Mouse (Mus musculus): ENCODE measurements around the gene Pdlim7. TPM values are rescaled to one million over a fixed set of nuclear protein-coding genes. Genes with fewer than 3 reads are reported as not detected.
A peak's percentile ranks its signal among the peaks of the same experiment; 100 is the strongest.

The Pdlim7 gene
- total RNA-seq, 1 experiment from 2014 or later = 12.2 TPM

DNA sequence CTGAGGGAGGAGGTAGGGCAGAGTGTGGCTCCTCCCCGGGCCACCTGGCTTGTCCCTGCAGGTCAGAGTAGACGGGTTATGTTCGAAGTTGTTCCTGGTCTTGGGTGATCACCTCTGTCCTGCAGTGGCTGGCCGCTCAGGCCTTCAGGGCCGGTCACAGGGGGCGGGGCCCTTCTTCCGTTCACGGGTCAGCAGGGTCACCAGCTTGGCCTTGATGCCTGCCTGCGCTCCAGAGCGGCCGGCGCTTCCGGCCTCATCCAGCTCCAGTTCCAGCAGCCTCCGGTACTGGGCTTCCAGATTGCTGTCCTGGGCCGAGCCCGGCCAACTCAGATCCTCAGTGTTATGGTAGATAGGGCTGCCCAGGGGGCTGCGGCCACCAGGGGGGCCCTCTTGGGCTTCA, 9.8 kb upstream of the Pdlim7 start:
- no peak for ATAC-seq (replicated peaks; ENCODE audit: low read depth, poor library complexity, severe bottlenecking)

DNA sequence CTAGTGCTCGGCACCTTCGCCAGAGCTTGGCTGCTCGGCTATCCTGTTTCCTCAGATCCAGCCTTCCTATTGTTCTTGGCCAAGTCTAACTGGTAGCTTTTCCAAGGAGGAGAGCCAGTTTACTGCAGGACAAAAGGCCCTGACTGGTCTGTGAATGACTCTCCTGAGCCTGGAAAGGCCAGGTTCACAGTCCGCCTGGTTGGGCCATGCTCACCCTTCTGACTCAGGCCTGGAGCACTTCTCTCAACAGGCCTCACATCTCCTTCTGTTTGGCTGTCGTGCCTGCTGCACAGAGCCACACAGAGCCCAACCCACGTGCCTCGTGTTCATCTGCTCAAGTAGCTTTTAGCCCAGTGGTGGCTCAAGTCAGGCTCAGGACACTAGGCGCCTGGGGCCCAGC, 9.3 kb upstream of the Pdlim7 start:
- ATAC-seq (replicated peaks; ENCODE audit: low read depth, poor library complexity, severe bottlenecking) = no peak

DNA sequence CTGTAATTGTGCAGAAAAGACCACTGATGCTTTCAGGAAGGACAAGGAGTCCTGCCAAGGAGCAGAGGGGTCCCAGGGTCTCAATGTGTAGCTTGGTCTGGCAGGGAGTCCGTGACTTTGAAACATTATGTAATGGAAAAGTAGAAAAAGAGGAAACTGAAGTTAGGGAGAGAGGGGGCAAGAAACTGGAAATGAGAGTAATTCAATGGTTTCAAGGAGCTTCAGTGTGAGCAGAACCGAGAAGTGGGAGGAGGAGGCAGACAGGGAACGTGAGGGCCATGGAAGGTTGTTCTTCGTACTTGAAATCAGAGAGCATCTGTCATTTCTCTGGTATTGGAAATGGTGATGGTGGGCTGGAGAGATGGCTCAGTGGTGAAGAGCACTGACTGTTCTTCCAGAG, 6.1 kb upstream of the Pdlim7 start:
- ATAC-seq (replicated peaks; ENCODE audit: low read depth, poor library complexity, severe bottlenecking) = peak; percentile 51

DNA sequence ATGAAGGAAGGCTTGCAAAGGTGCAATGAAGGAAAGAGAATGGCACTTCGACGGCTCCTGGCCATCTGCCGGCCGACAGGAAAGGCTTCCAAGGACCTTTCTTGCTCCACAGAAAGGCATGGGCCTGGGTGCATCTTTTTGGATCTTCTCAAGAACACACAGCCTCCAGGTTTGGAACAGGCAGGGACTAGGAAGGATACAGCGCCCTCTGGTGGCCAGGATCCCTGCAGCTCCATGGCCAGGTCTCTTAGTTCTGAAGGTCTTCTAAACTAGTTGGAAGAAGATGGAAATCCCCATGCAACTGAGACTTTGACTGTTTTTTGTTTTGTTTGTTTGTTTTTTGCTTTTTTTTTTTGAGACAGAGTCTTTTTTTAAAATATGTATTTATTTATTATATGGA, 3.5 kb upstream of the Pdlim7 start:
- ATAC-seq (replicated peaks; ENCODE audit: low read depth, poor library complexity, severe bottlenecking) = peak; percentile 40; the same call in 1 of the 2 replicates

DNA sequence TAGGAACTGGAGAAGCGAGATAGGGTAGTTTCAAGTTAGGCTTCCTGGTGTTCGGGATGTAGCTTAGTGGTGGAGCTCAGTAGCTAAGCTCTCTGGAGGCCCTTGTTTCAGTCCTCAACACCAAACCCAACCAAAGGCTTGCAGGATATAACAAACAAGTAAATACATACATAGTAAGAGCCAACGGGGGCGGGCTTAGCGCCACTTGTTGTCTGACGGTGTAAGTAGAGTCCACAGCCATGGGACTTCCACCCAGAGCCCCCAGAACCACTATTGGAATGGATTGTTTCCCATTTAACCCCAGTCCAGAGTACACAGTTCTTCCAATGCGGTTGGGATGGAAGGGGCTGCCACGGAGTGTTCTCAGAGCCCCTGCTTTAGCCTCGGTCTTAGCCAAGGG, 352 bp upstream of the Pdlim7 start:
- no peak for ATAC-seq (replicated peaks; ENCODE audit: low read depth, poor library complexity, severe bottlenecking)

DNA sequence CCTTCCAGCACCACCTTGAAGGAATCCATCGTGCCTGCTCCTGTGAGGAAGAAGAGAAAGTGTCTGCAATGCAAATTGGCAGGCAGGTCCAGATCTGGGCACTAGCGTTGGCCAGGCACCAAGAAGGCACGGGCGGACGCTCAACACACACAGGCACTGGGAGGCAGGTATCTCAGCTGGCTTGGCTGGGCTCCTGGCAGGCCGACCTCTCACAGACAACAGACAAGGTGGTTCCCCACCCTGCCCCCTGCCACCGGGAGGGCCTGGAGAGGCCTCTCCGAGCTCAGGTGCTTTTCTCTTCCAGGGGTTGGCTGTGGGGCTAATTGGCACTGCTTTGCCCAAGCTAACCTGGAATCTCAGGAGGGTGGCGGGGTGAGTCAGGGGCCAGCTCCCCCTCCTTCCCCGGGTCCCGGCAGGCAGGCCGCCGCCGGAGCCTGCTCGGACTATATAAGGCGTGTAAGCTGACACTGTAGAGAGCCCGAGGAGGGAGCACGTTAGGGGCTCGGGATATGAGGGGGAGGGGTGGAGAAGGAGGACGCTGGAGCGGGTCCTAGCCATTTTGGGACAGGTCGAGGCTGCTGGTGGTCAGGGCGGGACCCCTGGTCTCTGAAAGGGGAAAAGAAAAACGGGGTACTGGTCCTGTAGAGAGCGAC, 971 bp downstream of the Pdlim7 start:
- ATAC-seq (replicated peaks; ENCODE audit: low read depth, poor library complexity, severe bottlenecking) = no peak

DNA sequence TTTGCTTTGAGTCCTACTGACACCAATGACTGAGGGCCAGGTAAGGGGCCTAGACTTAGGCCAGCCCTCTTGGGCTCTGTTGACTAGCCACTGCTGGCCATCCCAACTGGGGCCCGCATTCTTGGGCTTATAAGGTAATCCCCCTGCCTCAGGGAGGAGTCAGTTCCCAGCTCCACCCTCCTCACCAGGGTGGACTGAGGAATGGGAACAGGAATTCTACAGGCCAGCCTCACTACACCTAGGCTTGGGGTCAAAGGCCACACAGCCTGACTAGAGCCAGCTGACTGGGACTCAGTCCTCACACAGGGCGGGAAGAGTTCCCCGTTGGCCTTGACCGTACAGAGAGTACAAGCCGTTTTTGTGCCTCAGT, 2.0 kb downstream of the Pdlim7 start:
- ATAC-seq (replicated peaks; ENCODE audit: low read depth, poor library complexity, severe bottlenecking) = no peak

DNA sequence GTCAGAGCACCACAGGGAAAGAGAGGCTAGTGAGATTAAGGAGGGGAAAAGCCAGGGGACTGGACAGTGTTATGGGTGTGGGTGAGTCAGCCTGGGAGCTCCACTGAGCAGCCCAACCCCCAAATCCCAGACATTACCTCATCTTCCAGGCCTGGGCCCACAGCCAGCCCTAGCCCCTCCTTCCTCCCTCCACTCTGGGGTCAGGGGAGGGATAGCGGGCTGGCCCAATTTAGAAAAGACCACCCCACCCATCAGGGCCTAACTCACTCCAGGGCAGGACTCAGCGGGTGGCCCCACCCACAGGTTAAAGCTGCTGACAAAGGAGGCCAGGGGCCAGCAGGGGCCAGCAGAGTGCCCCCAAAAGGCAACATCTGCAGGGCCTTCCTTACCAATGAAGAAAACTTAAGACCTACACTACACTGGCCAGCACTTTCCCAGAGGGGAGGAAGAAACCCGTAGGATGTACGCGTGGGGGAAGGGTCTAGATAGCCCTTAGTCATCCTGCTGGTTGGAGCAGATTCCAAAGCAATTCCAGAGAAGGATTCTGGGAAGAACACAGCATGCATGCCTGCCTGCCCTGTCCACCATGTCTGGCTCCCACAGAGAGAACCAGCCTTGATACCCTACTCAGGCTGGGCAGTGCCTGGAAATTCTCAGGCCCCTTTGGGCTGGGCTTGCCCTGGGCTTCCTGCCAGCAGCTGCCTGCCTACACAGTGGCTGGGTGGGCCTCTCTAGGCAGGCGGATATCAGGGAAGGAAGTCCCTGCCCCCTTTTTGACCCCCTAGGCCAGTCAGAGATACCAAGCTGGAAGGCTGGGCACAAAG, 2.6 kb downstream of the Pdlim7 start:
- ATAC-seq (replicated peaks; ENCODE audit: low read depth, poor library complexity, severe bottlenecking) = peak; percentile 36

DNA sequence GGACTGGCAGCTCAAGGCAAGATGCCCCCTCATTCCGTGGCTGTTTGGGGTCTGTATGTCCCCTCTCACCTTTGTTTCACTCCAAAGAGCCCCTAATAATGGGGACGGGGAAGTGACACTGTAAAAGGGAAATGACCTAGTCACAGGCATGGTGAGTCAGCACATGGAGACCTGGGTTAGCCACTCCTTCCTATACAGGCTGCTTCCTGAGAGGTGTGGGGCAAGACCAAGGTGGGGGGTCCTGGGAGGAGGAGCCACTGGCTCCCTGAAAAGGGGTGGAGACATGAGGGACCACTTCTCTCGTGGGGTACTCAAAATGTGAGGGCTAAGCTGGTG, 3.2 kb downstream of the Pdlim7 start:
- ATAC-seq (replicated peaks; ENCODE audit: low read depth, poor library complexity, severe bottlenecking) = peak; percentile 33

DNA sequence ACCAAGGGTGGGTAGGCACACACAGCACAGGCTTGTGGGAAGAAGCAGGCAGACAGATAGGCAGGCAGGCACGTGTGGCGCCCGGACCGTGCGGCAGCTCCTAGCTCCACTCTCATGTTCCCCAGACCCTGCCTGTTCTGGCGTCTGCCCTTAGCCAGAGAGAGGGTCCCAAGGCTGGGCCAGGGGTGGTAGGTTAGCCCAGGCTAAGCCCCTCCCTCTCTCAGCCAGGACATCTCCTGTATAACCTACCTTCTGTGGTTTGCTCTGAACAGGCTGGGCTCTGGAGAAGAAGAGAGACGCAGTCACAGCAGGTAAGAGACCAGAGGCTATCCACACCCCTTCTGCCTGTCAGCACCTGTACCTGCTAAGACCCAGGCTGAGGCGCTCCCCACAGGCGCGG, 4.9 kb downstream of the Pdlim7 start:
- ATAC-seq (replicated peaks; ENCODE audit: low read depth, poor library complexity, severe bottlenecking) = no peak

DNA sequence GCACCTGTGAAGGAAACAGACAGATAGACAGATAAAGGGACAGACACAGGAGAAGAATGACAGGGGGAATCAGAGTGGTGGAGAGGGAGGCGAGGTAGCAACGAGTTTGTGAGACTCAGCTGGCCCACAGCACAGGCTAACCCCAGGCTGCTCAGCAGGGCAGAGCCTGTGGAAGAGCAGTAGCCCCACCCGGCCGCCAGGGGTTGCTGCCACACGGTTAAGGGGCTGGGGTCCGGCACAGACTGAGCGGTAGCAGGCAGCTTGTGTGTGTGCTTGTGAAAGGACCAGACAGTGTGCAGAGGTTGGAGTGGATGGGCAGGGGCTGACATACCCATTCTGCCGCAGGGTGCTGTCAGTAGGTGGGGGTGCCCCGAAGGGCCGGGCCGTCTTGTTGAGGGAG, 5.6 kb downstream of the Pdlim7 start:
- ATAC-seq (replicated peaks; ENCODE audit: low read depth, poor library complexity, severe bottlenecking) = no peak

DNA sequence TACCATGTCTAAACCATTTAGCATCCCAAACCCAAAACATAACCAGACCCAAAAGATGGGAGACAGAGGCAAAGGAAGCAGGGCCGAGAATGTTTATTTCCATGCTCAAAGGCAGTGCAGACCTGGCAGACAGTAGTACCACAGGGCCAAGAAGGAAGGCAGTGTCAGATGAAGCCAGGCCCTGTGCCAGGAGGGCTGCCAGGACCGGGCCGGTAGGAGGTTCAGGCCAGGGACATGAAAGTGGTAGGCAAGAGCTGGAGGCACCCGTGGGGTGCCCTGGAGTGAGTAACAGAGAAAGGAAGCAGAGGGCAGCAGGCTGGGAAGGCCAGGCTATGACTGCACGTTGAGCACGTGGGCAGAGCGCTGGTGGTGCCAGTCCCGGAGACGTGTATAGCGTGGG, 6.8 kb downstream of the Pdlim7 start:
- ATAC-seq (replicated peaks; ENCODE audit: low read depth, poor library complexity, severe bottlenecking) = no peak

DNA sequence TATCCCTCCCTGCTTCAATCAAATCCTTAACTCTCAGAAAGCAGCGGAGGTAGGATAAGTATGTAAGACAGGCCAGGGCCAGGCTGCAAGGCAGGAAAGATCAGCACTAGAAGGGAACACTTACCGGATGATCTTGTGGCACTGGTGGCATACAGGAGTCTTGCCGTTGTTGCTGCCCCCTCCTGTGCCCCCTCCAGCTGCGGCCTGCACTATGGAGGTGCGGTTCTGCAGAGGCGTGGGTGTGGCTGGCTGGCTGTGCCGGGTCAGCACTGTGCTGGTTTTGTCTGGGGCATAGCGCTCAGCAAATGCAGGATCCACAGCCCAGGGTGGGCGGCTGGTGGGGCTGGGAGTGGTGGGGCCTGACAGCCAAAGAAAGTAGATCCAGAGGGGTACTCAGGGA, 7.7 kb downstream of the Pdlim7 start:
- no peak for ATAC-seq (replicated peaks; ENCODE audit: low read depth, poor library complexity, severe bottlenecking)

DNA sequence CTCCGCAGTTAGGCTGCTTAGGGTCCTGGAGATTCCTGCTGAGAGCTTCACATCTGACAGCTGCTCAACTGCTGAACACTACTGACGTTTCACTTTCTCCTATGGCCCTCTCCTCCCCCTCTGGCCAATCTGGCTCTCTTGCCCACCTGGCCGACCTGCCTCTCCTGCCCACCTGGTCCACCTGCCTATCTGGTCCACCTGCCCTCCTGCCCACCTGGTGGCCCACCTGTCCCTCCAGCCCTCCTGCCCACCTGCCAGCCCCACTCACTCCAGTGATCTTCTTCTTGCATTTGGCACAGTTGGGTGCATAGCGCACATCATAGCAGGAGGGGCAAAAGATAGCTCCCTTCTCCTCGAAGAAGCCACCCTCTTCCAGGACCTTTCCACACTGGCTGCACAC, 9.1 kb downstream of the Pdlim7 start:
- no peak for ATAC-seq (replicated peaks; ENCODE audit: low read depth, poor library complexity, severe bottlenecking)

DNA sequence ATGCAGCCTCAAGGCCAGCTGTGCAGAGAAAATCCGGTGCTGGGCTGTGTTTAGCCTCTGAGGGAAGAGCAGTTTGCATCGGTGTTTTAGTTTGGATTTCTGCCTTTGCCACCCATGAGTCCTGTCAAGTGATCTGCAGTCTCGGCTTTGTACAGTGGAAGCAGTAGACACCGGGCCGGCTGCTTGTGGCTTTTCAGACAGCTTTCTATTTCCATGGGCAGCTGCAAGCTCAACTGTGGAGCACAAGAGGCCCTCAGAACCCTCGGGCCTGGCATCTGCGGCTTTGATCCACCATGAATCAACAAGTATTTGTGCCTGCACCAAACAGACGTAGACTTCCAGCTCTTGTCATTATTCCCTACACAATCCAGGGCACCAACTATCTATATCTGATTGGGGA, 11.1 kb downstream of the Pdlim7 start:
- no peak for ATAC-seq (replicated peaks; ENCODE audit: low read depth, poor library complexity, severe bottlenecking)

DNA sequence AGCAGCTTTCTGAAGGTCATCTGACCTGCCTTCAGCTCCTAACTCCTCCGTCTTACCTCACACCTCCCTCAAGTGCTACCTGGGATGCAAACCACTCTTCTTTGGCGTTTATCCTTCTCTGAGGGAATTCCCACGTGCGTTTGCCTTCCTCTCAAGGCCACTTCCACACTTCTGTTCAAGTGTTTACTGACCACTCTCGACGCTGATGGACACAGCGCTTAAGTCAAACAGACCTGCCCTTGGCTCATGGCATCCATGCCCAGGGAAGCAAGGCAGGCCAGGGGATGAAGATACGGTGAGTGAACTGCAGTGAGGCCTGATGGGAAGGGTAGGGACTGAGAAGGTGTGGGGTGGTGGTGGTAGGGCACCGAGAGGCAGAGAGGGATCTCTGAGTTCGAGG, 12.9 kb downstream of the Pdlim7 start:
- ATAC-seq (replicated peaks; ENCODE audit: low read depth, poor library complexity, severe bottlenecking) = no peak

DNA sequence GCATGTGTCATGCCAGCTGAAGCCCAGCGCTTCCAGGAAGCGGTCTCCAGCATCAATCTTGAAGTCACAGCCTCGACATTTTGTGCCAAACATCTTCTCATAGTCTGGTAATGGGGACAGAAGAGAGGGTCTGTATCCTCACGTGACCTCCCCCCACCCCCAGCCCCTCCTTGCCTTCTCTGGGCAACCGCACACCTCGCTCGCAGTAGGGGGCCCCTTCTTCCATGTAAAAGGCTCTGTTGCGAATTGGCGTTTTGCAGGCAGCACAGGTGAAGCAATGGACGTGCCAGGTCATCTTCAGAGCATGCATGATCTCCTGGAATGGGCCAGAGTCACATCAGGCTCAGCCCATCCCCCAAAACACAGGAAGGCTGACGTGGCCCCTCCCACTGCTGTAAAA, 14.6 kb downstream of the Pdlim7 start:
- no peak for ATAC-seq (replicated peaks; ENCODE audit: low read depth, poor library complexity, severe bottlenecking)

DNA sequence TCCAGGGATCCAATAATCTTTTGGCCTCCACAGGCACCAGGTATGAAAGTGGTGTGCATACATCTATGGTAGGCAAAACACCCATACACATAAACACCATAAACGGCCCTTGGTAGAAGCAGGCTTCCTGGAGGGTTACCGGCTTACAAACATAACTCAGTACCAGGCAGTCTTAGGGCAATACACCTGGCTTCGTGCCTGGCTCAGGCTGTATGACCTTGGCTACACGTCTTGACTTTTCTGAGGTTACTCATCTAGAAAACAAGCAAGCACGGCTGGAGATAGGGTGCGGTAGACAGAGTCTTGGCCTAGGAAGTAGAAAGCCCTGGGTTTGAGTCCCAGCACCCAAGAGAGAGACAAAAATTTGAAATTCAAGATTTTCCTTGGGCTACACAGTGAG, 16.8 kb downstream of the Pdlim7 start:
- no peak for ATAC-seq (replicated peaks; ENCODE audit: low read depth, poor library complexity, severe bottlenecking)

DNA sequence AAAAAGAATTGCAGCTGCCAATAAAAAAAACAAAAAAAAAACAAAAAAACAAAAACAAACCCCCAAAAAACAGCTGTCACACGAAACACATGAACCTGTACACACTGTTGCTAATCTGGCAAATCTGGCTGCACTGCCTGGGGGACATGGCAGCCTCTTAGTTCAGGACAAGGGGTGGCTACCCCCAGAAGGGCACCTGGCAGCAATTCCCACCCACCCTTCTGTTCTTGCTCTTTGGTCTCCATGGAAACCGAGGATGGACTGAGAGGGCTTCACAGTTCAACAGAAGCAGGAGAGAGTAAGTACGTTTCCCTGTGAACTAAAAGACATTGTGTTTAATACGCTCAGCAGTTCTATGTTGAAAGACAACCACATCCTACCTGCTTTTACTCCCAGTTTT, 17.8 kb downstream of the Pdlim7 start:
- no peak for ATAC-seq (replicated peaks; ENCODE audit: low read depth, poor library complexity, severe bottlenecking)

DNA sequence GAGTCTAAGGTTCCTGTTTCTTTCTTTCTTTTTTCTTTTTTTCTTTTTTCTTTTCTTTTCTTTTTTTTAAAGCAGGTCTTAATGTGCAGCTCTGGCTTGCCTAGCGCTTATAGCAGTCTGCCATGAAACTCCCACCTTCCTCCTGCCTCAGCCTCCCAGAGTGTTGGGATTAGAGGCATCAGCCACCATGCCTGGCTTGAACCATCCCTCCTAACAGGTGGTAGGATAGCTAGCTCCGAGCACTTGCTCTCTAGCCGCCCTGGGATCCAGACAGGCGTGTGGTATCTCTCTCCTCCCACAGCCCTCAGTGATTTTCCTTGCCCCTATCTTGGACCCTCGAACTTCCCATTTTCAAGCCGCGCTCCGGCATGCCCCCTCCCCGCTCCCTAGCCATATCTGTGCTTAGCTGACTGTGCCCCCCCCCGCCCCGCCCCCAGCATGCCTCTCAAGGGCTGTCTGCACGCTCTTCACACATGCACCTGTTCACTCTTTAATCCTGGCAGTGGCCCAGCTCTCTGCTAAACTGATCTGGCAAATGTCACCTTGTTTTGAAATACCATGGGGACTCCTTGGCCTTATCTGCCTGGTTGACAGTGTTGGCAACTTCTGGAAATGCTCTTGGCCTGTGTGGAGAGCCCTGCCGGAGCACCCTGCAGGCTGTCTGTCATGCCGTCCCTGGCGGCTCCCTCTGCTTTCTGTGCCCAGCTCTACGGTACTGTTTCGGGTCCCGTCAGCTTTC, 18.4 kb downstream of the Pdlim7 start:
- ATAC-seq (replicated peaks; ENCODE audit: low read depth, poor library complexity, severe bottlenecking) = peak; percentile 86

DNA sequence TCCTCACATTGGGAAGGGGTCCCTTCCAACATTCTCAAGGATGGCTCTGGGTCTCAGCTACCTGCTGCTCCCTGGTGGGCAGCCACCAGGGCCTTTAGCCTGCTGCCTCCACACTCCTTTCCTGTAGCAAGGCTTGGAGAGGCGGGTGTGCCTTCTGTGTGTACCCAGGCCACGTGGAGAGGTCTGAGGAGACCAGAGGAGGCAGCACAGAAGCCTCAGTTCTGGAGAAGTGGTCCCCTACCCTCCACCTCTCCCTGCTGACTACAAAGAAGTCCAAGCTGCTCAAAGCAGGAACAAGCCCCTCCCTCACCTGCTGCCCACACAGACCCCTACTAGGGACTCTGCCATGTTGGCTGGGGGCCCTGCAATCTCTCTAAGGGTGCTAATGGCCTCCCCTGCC, 19.2 kb downstream of the Pdlim7 start:
- ATAC-seq (replicated peaks; ENCODE audit: low read depth, poor library complexity, severe bottlenecking) = no peak
